Mouse (Mus musculus) heart, postnatal 25 days (tissue): ENCODE measurements around the gene Atp2a3. TPM values are rescaled to one million over a fixed set of nuclear protein-coding genes. Genes with fewer than 3 reads are reported as not detected.

Experiments used
- DNase-seq: peaks from one replicate; pipeline ENCODE4 v3.0.0; 2022; ENCODE audit warnings: low spot score
- intact Hi-C: fragments of 180-260 bp; cut with DNase I; formaldehyde crosslinking; loops from one replicate; pipeline ENCODE4 v1.15.1; 2025
- microRNA-seq: library from miRNA; unstranded; fragments of <30 nt; microRNA quantifications from one replicate; pipeline ENCODE4 v1.2.0, GENCODE M21; 2022
- total RNA-seq, 2 experiments: library from RNA; stranded (reverse); gene quantifications; 2 replicates each; pipeline ENCODE4 v1.2.3; 2021

The Atp2a3 gene
- total RNA-seq, 2 experiments from 2014 or later: 11.5 to 12.2 TPM

GRCm38 (mm10) chr11:73023827-73024226, 62.9 kb downstream of the Atp2a3 start:
- intact Hi-C loops: no loop called here

GRCm38 (mm10) chr11:73024236-73024904, 63.4 kb downstream of the Atp2a3 start:
- intact Hi-C loops: no loop called here
- DNase-seq: no peak

More at GRCm38 (mm10) chr11:73023827-73024226, 62.9 kb downstream of the Atp2a3 start:
- no peak for DNase-seq

GRCm38 (mm10) chr11:73026961-73027360, 66.0 kb downstream of the Atp2a3 start:
- no peak for DNase-seq
- intact Hi-C loops: no loop called here

- intact Hi-C loops: no loop called here
These were observed 70.0 kb downstream of the Atp2a3 start for GRCm38 (mm10) chr11:73030821-73031498.

GRCm38 (mm10) chr11:73031536-73031935, 70.6 kb downstream of the Atp2a3 start:
- DNase-seq: no peak
- intact Hi-C loops: no loop called here

More at GRCm38 (mm10) chr11:73030821-73031498, 70.0 kb downstream of the Atp2a3 start:
- DNase-seq: peak; percentile 78

GRCm38 (mm10) chr11:73036077-73036476, 75.1 kb downstream of the Atp2a3 start:
- no peak for DNase-seq
- intact Hi-C loops: no loop called here

- intact Hi-C loops: no loop called here
These were observed 75.9 kb downstream of the Atp2a3 start for GRCm38 (mm10) chr11:73036889-73037288.

GRCm38 (mm10) chr11:73037691-73038090, 76.7 kb downstream of the Atp2a3 start:
- intact Hi-C loops: no loop called here
- no peak for DNase-seq

More at GRCm38 (mm10) chr11:73036889-73037288, 75.9 kb downstream of the Atp2a3 start:
- DNase-seq: no peak

- no peak for DNase-seq
- intact Hi-C loops: loop anchor here (1.0 kb wide), 1 partner anchor 33 kb away; no protein-coding TSS in a partner anchor
These were observed 78.3 kb downstream of the Atp2a3 start for GRCm38 (mm10) chr11:73039102-73039799.

Small RNA genes lying within 50 kb of the gene (microRNA-seq; reads per million reads assigned to microRNA genes)
- gene Gm44467: not detected

Other genes starting within 250 kb of the Atp2a3 start
- 10 to 100 TPM; 16.0 to 18.7 TPM for gene Cyb5d2, start 165.0 kb upstream of the Atp2a3 start, total RNA-seq
- gene Zzef1, start 164.9 kb upstream of the Atp2a3 start, total RNA-seq: 10 to 100 TPM; 19.4 to 20.7 TPM
- gene P2rx1, start 37.9 kb downstream of the Atp2a3 start, total RNA-seq: under 1 TPM; 0.29 to 0.50 TPM
- 1 to 10 TPM in 1 of 2 experiments, under 1 TPM in 1; 0.95 to 1.2 TPM for gene Camkk1, start 57.8 kb downstream of the Atp2a3 start, total RNA-seq
- 1 to 10 TPM; 5.6 to 6.2 TPM for gene Ncbp3, start 86.6 kb downstream of the Atp2a3 start, total RNA-seq
- under 1 TPM; 0.08 to 0.16 TPM for gene Itgae, start 129.4 kb downstream of the Atp2a3 start, total RNA-seq
- gene Haspin, start 177.1 kb downstream of the Atp2a3 start, total RNA-seq: under 1 TPM; 0.17 to 0.34 TPM
- gene P2rx5, start 199.3 kb downstream of the Atp2a3 start, total RNA-seq: 10 to 100 TPM; 13.0 to 13.3 TPM
- 10 to 100 TPM; 78.3 to 84.4 TPM for gene Emc6, start 215.9 kb downstream of the Atp2a3 start, total RNA-seq
- gene Tax1bp3, start 215.9 kb downstream of the Atp2a3 start, total RNA-seq: 10 to 100 TPM; 45.9 to 50.0 TPM
- 10 to 100 TPM; 12.1 to 14.3 TPM for gene Ctns, start 237.9 kb downstream of the Atp2a3 start, total RNA-seq
- 1 to 10 TPM; 1.4 TPM for gene Shpk, start 238.3 kb downstream of the Atp2a3 start, total RNA-seq